Mouse (Mus musculus) kidney, adult 2 months (tissue): ENCODE measurements around the gene Sema7a.

Source experiments
- CTCF ChIP-seq: fragments of 200-500 bp; conservative IDR thresholded peaks from 2 replicates; pipeline ENCODE4 v1.5.1; 2011; ENCODE audit warnings: low read depth, mild to moderate bottlenecking, control low read depth, low read length, moderate library complexity, mixed read lengths; ENCODE audit not compliant: insufficient read depth, insufficient read length
- POLR2A ChIP-seq: fragments of 200-500 bp; IDR thresholded peaks from one replicate; pipeline ENCODE4 v1.6.1; 2011; ENCODE audit warnings: low read depth, low read length, control low read depth

DNA sequence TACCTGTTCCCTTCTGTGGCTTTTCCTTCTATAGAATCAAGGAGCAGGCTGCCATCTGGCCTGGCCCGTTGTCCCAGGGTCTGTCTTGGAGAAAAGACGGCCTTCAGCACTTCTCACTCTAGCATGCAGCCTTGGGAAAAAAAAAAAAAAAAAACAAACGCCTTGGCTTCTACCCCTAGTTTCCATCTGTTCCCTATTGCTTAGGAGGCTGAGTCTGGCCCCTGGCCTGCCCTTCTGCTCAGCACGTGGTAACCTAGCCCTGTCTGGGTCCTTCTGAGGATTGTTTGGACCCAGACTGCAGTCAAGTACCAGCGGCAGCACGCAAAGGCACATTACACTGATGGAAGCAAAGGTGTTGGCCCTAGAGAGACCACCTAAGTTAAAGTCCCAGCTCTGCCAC is 2.3 kb upstream of the Sema7a start:
- no peak for TF ChIP-seq CTCF
- TF ChIP-seq POLR2A, result no peak
